Mouse (Mus musculus) G1E (cell line): ENCODE data around the gene Chst15.

ENCODE experiments used
- GATA1 ChIP-seq: IDR thresholded peaks from 2 replicates; pipeline ENCODE4 v1.6.1; 2012; ENCODE audit warnings: borderline replicate concordance, low read length, inconsistent platforms, mixed read lengths
- POLR2AphosphoS5 ChIP-seq: IDR thresholded peaks from 2 replicates; pipeline ENCODE4 v1.6.1; 2012; ENCODE audit warnings: low read depth, low read length, inconsistent platforms; ENCODE audit not compliant: insufficient replicate concordance
- TAL1 ChIP-seq: conservative IDR thresholded peaks from 2 replicates; pipeline ENCODE4 v1.6.1; 2012; ENCODE audit warnings: low read depth, low read length, inconsistent platforms, mixed read lengths

- TF ChIP-seq POLR2AphosphoS5 (no peak), TAL1 (no peak), GATA1 (no peak)
Measured at GRCm38 (mm10) chr7:132286630-132287339, 30.2 kb downstream of the Chst15 start.
